Mouse (Mus musculus) forebrain, embryonic 14.5 days (tissue): ENCODE results near the gene Ptk6. TPM values are rescaled to one million over a fixed set of nuclear protein-coding genes. Genes with fewer than 3 reads are reported as not detected.

Source experiments
- ATAC-seq: fragments of 200-750 bp; cut with Nextera tagmentation; 2 replicates; pipeline ENCODE4 v1.8.0; 2017; ENCODE audit warnings: mild to moderate bottlenecking, moderate library complexity
- DNase-seq: peaks from one replicate; pipeline ENCODE4 v3.0.0-alpha.2; 2015; ENCODE audit warnings: low spot score
- H3K27ac ChIP-seq: fragments of 300-500 bp; sonication (generic); 2 replicates; pipeline ENCODE4 v1.5.1; 2014; ENCODE audit warnings: low read depth, mild to moderate bottlenecking, control low read depth, low read length, moderate library complexity
- H3K27me3 ChIP-seq: fragments of 300-500 bp; sonication (generic); replicated peaks from 2 replicates; pipeline ENCODE4 v1.6.1; 2014; ENCODE audit warnings: low read length, control low read depth, mixed read lengths; ENCODE audit not compliant: control insufficient read depth, insufficient read depth
- H3K36me3 ChIP-seq: fragments of 300-500 bp; sonication (generic); 2 replicates; pipeline ENCODE4 v1.6.1; 2014; ENCODE audit warnings: low read length, control low read depth; ENCODE audit not compliant: control insufficient read depth, insufficient read depth
- H3K4me1 ChIP-seq: fragments of 300-500 bp; sonication (generic); 2 replicates; pipeline ENCODE4 v1.6.1; 2014; ENCODE audit warnings: antibody characterized with exemption, low read length, control low read depth; ENCODE audit not compliant: control insufficient read depth, insufficient read depth
- H3K4me2 ChIP-seq: fragments of 300-500 bp; sonication (generic); 2 replicates; pipeline ENCODE4 v1.6.1; 2014; ENCODE audit warnings: mild to moderate bottlenecking, control low read depth, low read length
- H3K4me3 ChIP-seq: fragments of 300-500 bp; sonication (generic); 2 replicates; pipeline ENCODE4 v1.5.1; 2014; ENCODE audit warnings: low read depth, low read length, control low read depth
- H3K9ac ChIP-seq: fragments of 300-500 bp; sonication (generic); 2 replicates; pipeline ENCODE4 v1.6.1; 2014; ENCODE audit warnings: mild to moderate bottlenecking, low read length, control low read depth, moderate library complexity
- H3K9me3 ChIP-seq: fragments of 300-500 bp; sonication (generic); replicated peaks from 2 replicates; pipeline ENCODE4 v1.6.1; 2016; ENCODE audit warnings: low read length, control low read depth, mixed read lengths; ENCODE audit not compliant: control insufficient read depth
- WGBS: fragments of 180-500 bp; shearing (Covaris S2); extraction: QIAGEN DNeasy Blood & Tissue Kit; methylation state at CpG from one replicate; pipeline ENCODE4 v1.1.7; 2014; 5-methylcytosine and 5-hydroxymethylcytosine counted together
- polyA plus RNA-seq: library from polyadenylated mRNA; unstranded; fragments of >200 nt; fragmentation: Nextera tagmentation; extraction: Ambion mirVana; gene quantifications from 2 replicates; pipeline ENCODE4 v1.2.1, GENCODE M21; 2014

Gene Ptk6
- polyA plus RNA-seq, 1 experiment from 2014 or later, result not detected

GRCm38 (mm10) chr2:181146976-181147545 is 55.5 kb downstream of the Ptk6 start:
- DNase-seq (no peak), ATAC-seq (no peak)
- WGBS, result 61% methylated on average over 4 of the region's 4 CpGs
- H3K4me3 ChIP-seq, result peak overlapping the region; percentile 44
- no peak overlapping the region for H3K9ac ChIP-seq
- peaks cover 7% of the 10 kb centered on the region; the same call in 1 of the 2 replicates for H3K27me3 ChIP-seq
- H3K4me2 ChIP-seq, result peak overlapping the region; percentile 81
- no peaks in the 10 kb centered on the region for H3K9me3 ChIP-seq
- no peaks in the 10 kb centered on the region for H3K4me1 ChIP-seq
- no peaks in the 10 kb centered on the region for H3K36me3 ChIP-seq
- no peak overlapping the region for H3K27ac ChIP-seq

GRCm38 (mm10) chr2:181144675-181145074 is 57.9 kb downstream of the Ptk6 start:
- ATAC-seq (no peak), DNase-seq (no peak)
- no peaks in the 10 kb centered on the region for H3K9me3 ChIP-seq
- no peak overlapping the region for H3K9ac ChIP-seq
- no peaks in the 10 kb centered on the region for H3K4me1 ChIP-seq
- no peak overlapping the region for H3K27ac ChIP-seq
- H3K4me2 ChIP-seq, result no peak overlapping the region
- no peaks in the 10 kb centered on the region for H3K36me3 ChIP-seq
- 97% methylated on average over 2 of the region's 2 CpGs for WGBS
- H3K4me3 ChIP-seq, result no peak overlapping the region
- peaks cover 7% of the 10 kb centered on the region; the same call in 1 of the 2 replicates for H3K27me3 ChIP-seq

Other genes starting within 250 kb of the Ptk6 start
- 57.3 and 60.7 TPM in 2 replicates for gene Nkain4, start 248.1 kb downstream of the Ptk6 start, polyA plus RNA-seq
- gene Arfgap1, start 235.6 kb downstream of the Ptk6 start, polyA plus RNA-seq, result 71.7 and 85.4 TPM in 2 replicates
- gene Col20a1, start 216.3 kb downstream of the Ptk6 start, polyA plus RNA-seq, result 0.07 and 0.10 TPM in 2 replicates
- 13.1 and 14.3 TPM in 2 replicates for gene Chrna4, start 159.2 kb downstream of the Ptk6 start, polyA plus RNA-seq
- gene Kcnq2, start 67.5 kb downstream of the Ptk6 start, polyA plus RNA-seq, result 22.8 and 31.2 TPM in 2 replicates
- gene Eef1a2, start 45.8 kb downstream of the Ptk6 start, polyA plus RNA-seq, result 5.1 and 5.9 TPM in 2 replicates
- gene Ppdpf, start 15.5 kb downstream of the Ptk6 start, polyA plus RNA-seq, result 525 and 607 TPM in 2 replicates
- gene Srms, start 10.4 kb upstream of the Ptk6 start, polyA plus RNA-seq, result 0.16 and 0.25 TPM in 2 replicates
- gene Fndc11, start 17.2 kb upstream of the Ptk6 start, polyA plus RNA-seq, result 0.21 and 0.44 TPM in 2 replicates
- 0.33 and 0.41 TPM in 2 replicates for gene Helz2, start 39.2 kb upstream of the Ptk6 start, polyA plus RNA-seq
- 19.2 and 21.5 TPM in 2 replicates for gene Gmeb2, start 85.2 kb upstream of the Ptk6 start, polyA plus RNA-seq
- gene Stmn3, start 111.7 kb upstream of the Ptk6 start, polyA plus RNA-seq, result 1,166 and 1,263 TPM in 2 replicates
- 37.0 and 40.7 TPM in 2 replicates for gene Rtel1, start 117.0 kb upstream of the Ptk6 start, polyA plus RNA-seq
- gene Zgpat, start 162.1 kb upstream of the Ptk6 start, polyA plus RNA-seq, result 44.6 and 55.6 TPM in 2 replicates
- gene Arfrp1, start 162.6 kb upstream of the Ptk6 start, polyA plus RNA-seq, result 58.6 and 63.5 TPM in 2 replicates
- 27.4 and 30.3 TPM in 2 replicates for gene Lime1, start 177.3 kb upstream of the Ptk6 start, polyA plus RNA-seq